Mouse (Mus musculus): ENCODE results near the gene Gm7075.
"Not testable (repeated sequence)": the region's sequence is repeated elsewhere in the genome, so short reads cannot be mapped to it uniquely, and the experiment has no call there.

The Gm7075 gene

GRCm38 (mm10) chr10:63421739-63422735, at the start of gene Gm7075:
Gm7075 (minus strand) TSS chr10:63421789.
- in situ Hi-C loops (cut with MseI, MboI), result loop anchor here in 1 of 2 experiments (5.0 kb wide), 1 partner anchor 155 kb away; no protein-coding TSS in a partner anchor

GRCm38 (mm10) chr10:63460935-63461334, 39.3 kb upstream of the Gm7075 start:
- in situ Hi-C loops (cut with MseI, MboI), result no loop called here

- in situ Hi-C loops (cut with MseI, MboI), result no loop called here
Measured at GRCm38 (mm10) chr10:63457292-63458128, 35.9 kb upstream of the Gm7075 start.

GRCm38 (mm10) chr10:63455110-63455878, 33.7 kb upstream of the Gm7075 start:
- in situ Hi-C loops (cut with MseI, MboI), result no loop called here

- in situ Hi-C loops (cut with MseI, MboI), result no loop called here
Measured at GRCm38 (mm10) chr10:63453926-63454325, 32.3 kb upstream of the Gm7075 start.

GRCm38 (mm10) chr10:63444602-63445387, 23.2 kb upstream of the Gm7075 start:
- in situ Hi-C loops (cut with MseI, MboI), result not testable (repeated sequence)

GRCm38 (mm10) chr10:63439694-63440228, 18.2 kb upstream of the Gm7075 start:
- in situ Hi-C loops (cut with MseI, MboI), result no loop called here

GRCm38 (mm10) chr10:63438736-63439262, 17.2 kb upstream of the Gm7075 start:
- in situ Hi-C loops (cut with MseI, MboI), result no loop called here

- in situ Hi-C loops (cut with MseI, MboI), result no loop called here
Measured at GRCm38 (mm10) chr10:63432887-63433286, 11.3 kb upstream of the Gm7075 start.

GRCm38 (mm10) chr10:63432099-63432498, 10.5 kb upstream of the Gm7075 start:
- in situ Hi-C loops (cut with MseI, MboI), result no loop called here

- in situ Hi-C loops (cut with MseI, MboI), result no loop called here
Measured at GRCm38 (mm10) chr10:63431221-63431736, 9.7 kb upstream of the Gm7075 start.

- in situ Hi-C loops (cut with MseI, MboI), result no loop called here
Measured at GRCm38 (mm10) chr10:63429785-63430305, 8.3 kb upstream of the Gm7075 start, which contains the start of gene Ctnna3. Ctnna3 (plus strand) TSS chr10:63430098.

- in situ Hi-C loops (cut with MseI, MboI), result no loop called here
Measured at GRCm38 (mm10) chr10:63429380-63429779, 7.8 kb upstream of the Gm7075 start.

GRCm38 (mm10) chr10:63429023-63429340, 7.4 kb upstream of the Gm7075 start:
- in situ Hi-C loops (cut with MseI, MboI), result no loop called here

- in situ Hi-C loops (cut with MseI, MboI), result no loop called here
Measured at GRCm38 (mm10) chr10:63428243-63429022, 6.8 kb upstream of the Gm7075 start.

GRCm38 (mm10) chr10:63427146-63427545, 5.6 kb upstream of the Gm7075 start:
- in situ Hi-C loops (cut with MseI, MboI), result no loop called here

- in situ Hi-C loops (cut with MseI, MboI), result loop anchor here in 1 of 2 experiments (5.0 kb wide), 1 partner anchor 153 kb away; no protein-coding TSS in a partner anchor
Measured at GRCm38 (mm10) chr10:63424475-63424814, 2.9 kb upstream of the Gm7075 start.

- in situ Hi-C loops (cut with MseI, MboI), result loop anchor here in 1 of 2 experiments (5.0 kb wide), 1 partner anchor 153 kb away; no protein-coding TSS in a partner anchor
Measured at GRCm38 (mm10) chr10:63423591-63424474, 2.2 kb upstream of the Gm7075 start.

All from mouse trophoblast stem cell (cell line).